Mouse (Mus musculus) B cell, adult 62 days (primary cell): ENCODE results near the gene Duox2. TPM values are rescaled to one million over a fixed set of nuclear protein-coding genes. Genes with fewer than 3 reads are reported as not detected.

Experiments
- total RNA-seq: library from RNA; stranded (reverse); gene quantifications from 4 replicates; pipeline ENCODE4 v1.2.4, GENCODE M21; 2023

Duox2 gene
- not detected in 4 replicates for total RNA-seq

DNA sequence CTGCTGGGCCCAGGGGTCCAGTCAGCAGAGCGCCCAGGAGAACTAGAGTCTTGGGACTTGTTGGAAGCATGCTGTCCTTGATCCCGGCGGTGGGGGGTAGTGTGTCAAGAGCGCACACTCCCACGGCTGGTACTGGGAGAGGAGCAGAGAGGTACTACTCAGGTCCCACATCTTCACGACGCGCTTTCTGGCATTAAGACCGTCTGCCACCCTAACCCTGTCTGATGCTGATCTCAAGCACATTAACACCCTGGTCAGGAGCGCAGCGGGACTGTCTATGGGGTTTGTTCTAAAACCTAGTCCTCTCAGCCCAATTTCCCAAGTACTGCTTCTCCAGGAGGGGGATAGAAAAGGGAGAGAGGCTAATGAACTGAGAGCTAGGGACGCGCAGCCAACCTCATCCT is at the start of gene Duox2:
TSS of gene Duox2 (minus strand) at position 354 of the 404 bp plus-strand sequence.

DNA sequence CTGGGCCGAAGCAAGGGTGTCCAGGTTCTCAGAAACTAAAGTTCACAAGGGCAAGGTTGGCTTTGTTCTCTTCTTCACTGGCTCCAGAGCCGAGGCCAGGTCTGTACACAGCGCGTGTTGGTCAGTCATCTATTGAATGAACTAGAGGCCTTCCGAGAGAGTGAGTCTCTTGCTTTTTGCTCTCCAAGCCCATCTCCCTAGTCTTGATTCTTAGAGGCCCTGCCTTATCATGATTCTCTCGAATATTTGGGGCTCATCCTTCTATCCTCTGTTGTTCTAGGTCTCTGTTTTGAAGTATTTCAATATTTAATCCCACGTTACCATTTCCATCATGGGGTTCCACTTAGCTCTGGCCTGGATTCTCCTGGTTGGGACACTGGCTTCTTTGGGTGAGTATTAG is 17.1 kb upstream of the Duox2 start, which contains the start of gene Duox1:
TSS of gene Duox1 (plus strand) at position 301 of the 400 bp plus-strand sequence.

DNA sequence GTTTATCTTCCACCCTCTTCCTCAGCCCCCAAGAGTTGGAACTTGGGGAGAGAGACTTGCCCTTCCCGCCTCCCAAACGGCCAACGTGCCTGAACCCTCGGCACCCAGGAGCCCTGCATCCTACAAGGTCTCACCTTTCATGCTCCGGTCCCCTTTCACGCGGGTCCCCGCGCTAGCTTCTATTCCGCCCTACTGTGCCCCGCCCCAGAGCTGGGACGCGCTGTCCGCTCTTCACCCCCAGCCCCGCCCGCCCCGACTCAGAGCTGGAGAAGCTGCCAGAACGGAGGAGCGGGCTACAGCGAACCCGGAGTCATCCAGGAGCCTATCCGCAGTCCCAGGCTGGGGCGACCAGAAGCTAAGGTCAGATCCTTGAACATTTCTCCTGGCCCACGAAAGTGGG is 15.3 kb upstream of the Duox2 start, which contains the start of gene Duoxa1:
TSS of gene Duoxa1 (minus strand) at position 195 of the 400 bp plus-strand sequence.

DNA sequence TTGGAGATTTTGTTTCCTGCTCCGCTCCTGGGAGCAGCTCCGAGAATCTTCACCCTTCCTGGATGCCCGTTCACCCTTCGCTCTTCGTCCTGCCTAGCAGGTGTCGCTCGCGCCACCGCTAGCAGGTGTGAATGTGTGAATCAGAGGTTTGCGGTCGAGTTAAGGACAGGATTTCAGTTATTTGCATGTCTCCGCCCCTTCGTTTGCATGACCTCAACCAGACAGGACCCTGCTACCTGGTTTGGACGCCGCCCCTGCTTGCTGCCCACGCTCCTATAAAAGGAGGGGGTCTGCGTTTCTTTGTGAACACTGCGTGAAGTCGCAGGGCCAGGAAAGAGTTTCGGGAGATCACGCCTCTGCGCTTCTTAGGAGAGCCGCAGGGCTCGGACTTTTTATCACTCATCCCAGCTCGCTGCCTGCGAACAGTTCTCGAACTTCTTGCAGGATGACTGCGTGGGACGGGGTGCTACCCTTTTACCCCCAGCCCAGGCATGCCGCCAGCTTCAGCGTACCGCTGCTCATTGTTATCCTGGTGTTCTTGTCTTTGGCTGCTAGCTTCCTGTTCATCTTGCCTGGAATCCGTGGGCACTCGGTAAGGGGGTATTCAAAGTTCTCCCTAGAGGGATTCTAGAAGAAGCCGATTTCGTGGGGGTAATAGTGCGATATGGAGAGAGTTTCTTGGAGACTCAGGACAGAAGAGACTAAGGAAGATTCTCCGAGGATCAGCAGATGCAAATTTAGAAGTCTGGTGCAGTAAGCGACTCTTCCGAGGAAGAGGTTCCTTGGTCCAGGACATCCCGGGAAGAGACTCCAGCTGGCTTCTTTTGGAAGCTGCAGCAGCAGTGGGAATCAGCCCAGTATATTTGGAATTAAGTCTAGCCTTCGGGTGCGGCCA is 594 bp upstream of the Duox2 start, which contains the start of gene Duoxa2:
TSS of gene Duoxa2 (plus strand) at position 305 of the 895 bp plus-strand sequence.

DNA sequence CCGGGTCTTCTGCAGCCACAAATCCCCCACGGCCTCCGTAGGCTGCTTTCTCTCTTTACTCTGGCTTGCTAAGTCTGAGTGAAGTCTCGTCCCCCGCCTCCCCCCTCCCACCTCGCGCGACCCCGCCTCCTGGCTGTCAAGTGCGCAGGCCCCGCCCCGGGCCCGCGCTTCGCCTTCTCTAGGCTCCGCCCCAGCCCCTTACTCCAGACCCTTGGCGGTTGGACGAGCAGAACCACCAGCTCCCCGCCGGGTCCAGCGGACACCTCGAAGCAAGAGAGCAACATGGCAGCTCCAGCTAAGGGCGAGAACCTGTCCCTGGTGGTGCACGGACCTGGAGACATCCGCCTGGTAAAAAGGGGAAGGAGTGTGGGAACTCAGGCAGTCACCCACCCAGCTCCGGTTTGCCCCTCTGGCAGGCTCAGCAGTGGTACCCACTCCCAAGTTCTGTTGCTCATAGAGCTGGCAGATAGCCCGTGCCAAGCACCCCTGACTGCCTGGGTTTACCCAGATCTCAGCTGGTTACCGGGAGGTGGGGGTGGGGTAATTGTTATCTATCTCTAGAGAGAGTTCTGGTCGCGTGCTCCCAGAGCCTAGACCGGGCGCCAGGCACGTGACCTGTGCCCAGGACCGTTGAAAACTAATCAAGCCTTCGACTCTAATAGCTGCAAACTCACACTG is 63.5 kb downstream of the Duox2 start, which contains the start of gene Sord:
TSS of gene Sord (plus strand) at position 139 of the 678 bp plus-strand sequence.

Other genes with a start within 250 kb of the Duox2 start
- gene Spg11, start 180.1 kb downstream of the Duox2 start, total RNA-seq: 28.5 to 31.7 TPM (median 31.6 TPM) in 4 replicates
- gene B2m, start 150.8 kb downstream of the Duox2 start, total RNA-seq: 1,478 to 1,606 TPM (median 1,516 TPM) in 4 replicates
- gene Trim69, start 137.7 kb downstream of the Duox2 start, total RNA-seq: 0.63 to 3.3 TPM (median 2.0 TPM) in 4 replicates
- gene Patl2, start 112.3 kb downstream of the Duox2 start, total RNA-seq: not detected in 4 replicates
- gene Terb2, start 112.2 kb downstream of the Duox2 start, total RNA-seq: not detected in 4 replicates
- 5.8 to 7.8 TPM (median 6.7 TPM) in 4 replicates for gene Sord, start 63.7 kb downstream of the Duox2 start, total RNA-seq
- gene Duoxa2, start 451 bp upstream of the Duox2 start, total RNA-seq: 0.36 TPM in 1 of 4 replicates, not detected in the others
- gene Duoxa1, start 15.3 kb upstream of the Duox2 start, total RNA-seq: not detected in 4 replicates
- not detected in 4 replicates for gene Duox1, start 17.2 kb upstream of the Duox2 start, total RNA-seq
- gene Shf, start 70.7 kb upstream of the Duox2 start, total RNA-seq: 2.6 to 4.6 TPM (median 3.8 TPM) in 4 replicates
- gene Slc28a2, start 128.0 kb upstream of the Duox2 start, total RNA-seq: 106 to 123 TPM (median 108 TPM) in 4 replicates
- gene Gm14085, start 186.5 kb upstream of the Duox2 start, total RNA-seq: 1.4 to 2.9 TPM (median 2.3 TPM) in 4 replicates